In genomic region chr2:167866751-167867150, GRCm38 (mm10) we compare ENCODE assay signal across 8 mouse cellular contexts.
DNase-seq lines count a peak whose midpoint lies in the region; ATAC-seq lines count a peak whose summit lies in the region.

No protein-coding gene starts in this region.

- H3K27me3 ChIP-seq in midbrain, embryonic 15.5 days (replicated peaks): no peaks in the 10 kb centered on the region
- no peaks in the 10 kb centered on the region for H3K27me3 ChIP-seq in midbrain, embryonic 16.5 days (ENCODE audit: control insufficient read depth, insufficient read depth, low read depth, low read length)
- H3K27me3 ChIP-seq in liver, embryonic 13.5 days: no peaks in the 10 kb centered on the region; the same call in 1 of the 2 replicates

- H3K4me3 ChIP-seq in midbrain, embryonic 15.5 days: no peak overlapping the region
- no peak overlapping the region for H3K4me3 ChIP-seq in midbrain, embryonic 16.5 days (ENCODE audit: low read depth, low read length)
- H3K4me3 ChIP-seq in liver, embryonic 13.5 days (replicated peaks): no peak overlapping the region

- ATAC-seq in midbrain, embryonic 15.5 days (replicated peaks): 0 out of 2 replicates have a peak, but pooled peaks have one; percentile 6
- ATAC-seq in midbrain, embryonic 16.5 days: no peak
- peak; percentile 41; the same call in 1 of the 2 replicates for ATAC-seq in liver, embryonic 13.5 days (ENCODE audit: low read depth)

- no peak overlapping the region for H3K4me2 ChIP-seq in midbrain, embryonic 15.5 days
- H3K4me2 ChIP-seq in midbrain, embryonic 16.5 days (ENCODE audit: low read length): no peak overlapping the region
- H3K4me2 ChIP-seq in liver, embryonic 13.5 days: no peak overlapping the region

- no peaks in the 10 kb centered on the region for H3K4me1 ChIP-seq in midbrain, embryonic 15.5 days
- H3K4me1 ChIP-seq in midbrain, embryonic 16.5 days (ENCODE audit: control insufficient read depth, insufficient read depth, low read length): no peaks in the 10 kb centered on the region
- peaks cover 4% of the 10 kb centered on the region; the same call in 1 of the 2 replicates for H3K4me1 ChIP-seq in liver, embryonic 13.5 days (replicated peaks)

- no peaks in the 10 kb centered on the region for H3K36me3 ChIP-seq in midbrain, embryonic 15.5 days (replicated peaks)
- H3K36me3 ChIP-seq in midbrain, embryonic 16.5 days (ENCODE audit: control insufficient read depth, insufficient read depth, low read length): no peaks in the 10 kb centered on the region
- H3K36me3 ChIP-seq in liver, embryonic 13.5 days: no peaks in the 10 kb centered on the region

- H3K27ac ChIP-seq in midbrain, embryonic 15.5 days: no peak overlapping the region
- no peak overlapping the region for H3K27ac ChIP-seq in midbrain, embryonic 16.5 days (ENCODE audit: low read length)
- no peak overlapping the region for H3K27ac ChIP-seq in liver, embryonic 13.5 days

- H3K9me3 ChIP-seq in midbrain, embryonic 15.5 days: no peaks in the 10 kb centered on the region
- H3K9me3 ChIP-seq in midbrain, embryonic 16.5 days (replicated peaks; ENCODE audit: control insufficient read depth, low read length, poor library complexity, severe bottlenecking): no peaks in the 10 kb centered on the region
- H3K9me3 ChIP-seq in liver, embryonic 13.5 days (replicated peaks): no peaks in the 10 kb centered on the region

- WGBS in midbrain, embryonic 15.5 days: 74% methylated on average over 10 of the region's 10 CpGs
- WGBS in midbrain, embryonic 16.5 days: 63% methylated on average over 10 of the region's 10 CpGs
- 58% methylated on average over 10 of the region's 10 CpGs for WGBS in liver, embryonic 13.5 days (ENCODE audit: insufficient replicate concordance)

- DNase-seq in fibroblast of lung, adult 2 months (ENCODE audit: low read depth): peak; percentile 70
- DNase-seq in heart, postnatal 4 days: peak; percentile 97
- no peak for DNase-seq in liver, embryonic 13.5 days
- peak; percentile 74 for DNase-seq in testis, postnatal 14 days (ENCODE audit: low spot score)
- no peak for DNase-seq in left cerebral cortex, adult 11 months (ENCODE audit: low spot score)
- no peak for DNase-seq in cerebellum, adult 11 months

- no peak overlapping the region for H3K9ac ChIP-seq in midbrain, embryonic 15.5 days
- no peak overlapping the region for H3K9ac ChIP-seq in midbrain, embryonic 16.5 days (ENCODE audit: low read depth, low read length)
- H3K9ac ChIP-seq in liver, embryonic 13.5 days: no peak overlapping the region

Comparison
In these comparisons a context has a peak if more than half of its experiments do, and no peak if none do; other contexts are left out.
1. DNase-seq: peak in fibroblast of lung, adult 2 months (single experiment), heart, postnatal 4 days (single experiment) and testis, postnatal 14 days (single experiment); none in liver, embryonic 13.5 days (single experiment), left cerebral cortex, adult 11 months (single experiment) and cerebellum, adult 11 months (single experiment).